Mouse (Mus musculus): ENCODE data around the gene Nmnat3. TPM values are rescaled to one million over a fixed set of nuclear protein-coding genes. Genes with fewer than 3 reads are reported as not detected.
A peak's percentile ranks its signal among the peaks of the same experiment; 100 is the strongest.

The Nmnat3 gene
- total and polyA plus RNA-seq, 3 experiments = 16.0 to 19.3 (median 17.5) TPM

GRCm38 (mm10) chr9:98407771-98408170 lies 120.5 kb downstream of the Nmnat3 start:
- Histone ChIP-seq H3K9ac (ENCODE audit: low read depth, low read length) (no peak overlapping the region), H3K4me3 (no peak overlapping the region), H3K27ac (no peak overlapping the region), H3K36me3 (ENCODE audit: control insufficient read depth, insufficient read depth, low read length) (no peaks in the 10 kb centered on the region), H3K27me3 (ENCODE audit: control insufficient read depth, insufficient read depth, low read length) (no peaks in the 10 kb centered on the region), H3K4me1 (ENCODE audit: control insufficient read depth, insufficient read depth, low read length) (no peaks in the 10 kb centered on the region), H3K79me2 (replicated peaks; ENCODE audit: control insufficient read depth, insufficient read depth, low read length) (no peaks in the 10 kb centered on the region)
- TF ChIP-seq EP300 (IDR thresholded peaks at IDR 0.05; ENCODE audit: insufficient read depth, low read depth, low read length) (no peak), POLR2A (IDR thresholded peaks at IDR 0.05; ENCODE audit: insufficient read depth, low read depth, low read length) (no peak), CTCF (IDR thresholded peaks at IDR 0.05) (no peak)
- intact Hi-C loops (cut with DNase I) = no loop called here
- DNase-seq = no peak
- WGBS = 78% methylated on average over 12 of the region's 12 CpGs

DNA sequence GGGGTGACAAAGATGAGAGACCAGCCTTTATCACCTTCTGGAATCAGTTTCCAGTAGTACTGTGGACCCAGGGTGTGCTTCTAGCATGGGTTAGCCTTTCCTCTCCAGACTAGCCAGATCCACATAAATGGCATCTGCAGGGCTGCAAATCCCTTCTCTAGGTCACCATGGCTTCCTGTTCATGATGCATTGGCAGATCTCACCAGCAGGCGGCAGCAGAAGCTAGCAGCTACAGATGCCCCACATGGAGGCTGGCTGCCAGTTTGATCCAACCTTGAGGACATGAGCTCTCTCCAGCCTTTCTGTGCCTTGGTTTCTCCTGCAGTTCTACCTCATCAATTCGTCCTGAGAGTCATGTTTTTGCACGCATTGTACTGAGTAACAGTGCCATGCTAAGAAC lies 121.9 kb downstream of the Nmnat3 start:
- Histone ChIP-seq H3K4me3 (no peak overlapping the region), H3K27me3 (ENCODE audit: control insufficient read depth, insufficient read depth, low read length) (no peaks in the 10 kb centered on the region), H3K9ac (ENCODE audit: low read depth, low read length) (no peak overlapping the region), H3K79me2 (replicated peaks; ENCODE audit: control insufficient read depth, insufficient read depth, low read length) (no peaks in the 10 kb centered on the region), H3K27ac (no peak overlapping the region), H3K4me1 (ENCODE audit: control insufficient read depth, insufficient read depth, low read length) (no peaks in the 10 kb centered on the region), H3K36me3 (ENCODE audit: control insufficient read depth, insufficient read depth, low read length) (no peaks in the 10 kb centered on the region)
- TF ChIP-seq EP300 (IDR thresholded peaks at IDR 0.05; ENCODE audit: insufficient read depth, low read depth, low read length) = no peak
- TF ChIP-seq CTCF (IDR thresholded peaks at IDR 0.05) = peak; percentile 87
- no peak for TF ChIP-seq POLR2A (IDR thresholded peaks at IDR 0.05; ENCODE audit: insufficient read depth, low read depth, low read length)
- 31% methylated on average over 3 of the region's 3 CpGs for WGBS
- intact Hi-C loops (cut with DNase I) = loop anchor here (1.0 kb wide), 1 partner anchor 129 kb away; no protein-coding TSS in a partner anchor
- DNase-seq = peak; percentile 45 to 70

DNA sequence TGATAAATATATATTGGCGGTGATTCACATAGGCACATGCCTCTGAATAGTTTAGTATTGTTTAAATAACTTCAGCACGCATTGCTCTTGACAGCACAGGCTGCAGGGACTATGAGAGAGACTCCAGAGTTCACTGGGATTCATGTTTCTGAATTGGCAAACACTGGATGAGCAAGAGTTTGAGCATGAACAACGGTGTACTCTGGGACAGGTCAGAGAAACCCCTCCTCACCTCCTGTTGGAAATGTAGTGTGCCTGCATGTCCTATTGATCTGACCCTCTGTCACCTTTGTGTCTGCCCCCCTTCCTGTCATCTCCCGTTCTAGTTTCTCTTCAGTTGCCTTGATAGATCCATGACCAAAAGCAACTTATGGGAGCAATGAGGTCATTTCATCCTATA lies 128.2 kb downstream of the Nmnat3 start:
- no peak for TF ChIP-seq CTCF (IDR thresholded peaks at IDR 0.05)
- TF ChIP-seq POLR2A (IDR thresholded peaks at IDR 0.05; ENCODE audit: insufficient read depth, low read depth, low read length) = no peak
- no peak for TF ChIP-seq EP300 (IDR thresholded peaks at IDR 0.05; ENCODE audit: insufficient read depth, low read depth, low read length)
- WGBS = 78% methylated on average over 4 of the region's 4 CpGs
- H3K4me3 ChIP-seq = no peak overlapping the region
- H3K27ac ChIP-seq = no peak overlapping the region
- no peaks in the 10 kb centered on the region for H3K79me2 ChIP-seq (replicated peaks; ENCODE audit: control insufficient read depth, insufficient read depth, low read length)
- H3K36me3 ChIP-seq (ENCODE audit: control insufficient read depth, insufficient read depth, low read length) = no peaks in the 10 kb centered on the region
- intact Hi-C loops (cut with DNase I) = no loop called here
- H3K27me3 ChIP-seq (ENCODE audit: control insufficient read depth, insufficient read depth, low read length) = no peaks in the 10 kb centered on the region
- H3K4me1 ChIP-seq (ENCODE audit: control insufficient read depth, insufficient read depth, low read length) = no peaks in the 10 kb centered on the region
- H3K9ac ChIP-seq (ENCODE audit: low read depth, low read length) = no peak overlapping the region
- DNase-seq = no peak

DNA sequence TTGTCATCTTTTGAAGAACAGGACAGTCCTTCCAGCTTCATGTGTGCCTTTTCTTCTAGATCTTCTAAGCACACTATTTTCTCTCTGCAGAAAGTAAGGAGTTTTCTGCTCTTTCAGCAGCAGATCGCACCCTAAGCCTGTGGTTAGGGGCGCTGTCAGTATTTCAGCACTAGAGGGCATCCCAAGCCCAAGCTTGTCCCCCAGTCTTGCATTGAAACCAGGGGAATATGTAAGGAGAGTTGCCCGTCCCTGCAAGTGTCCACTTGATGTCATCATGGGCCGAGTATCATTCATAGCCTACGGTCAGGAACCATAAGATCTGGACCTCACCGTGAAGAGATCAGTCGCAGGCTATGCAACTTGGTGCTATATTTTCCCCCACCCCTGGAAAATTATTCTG lies 130.7 kb downstream of the Nmnat3 start:
- Histone ChIP-seq H3K27me3 (ENCODE audit: control insufficient read depth, insufficient read depth, low read length) (no peaks in the 10 kb centered on the region; the same call in 1 of the 2 replicates), H3K36me3 (ENCODE audit: control insufficient read depth, insufficient read depth, low read length) (no peaks in the 10 kb centered on the region), H3K9ac (ENCODE audit: low read depth, low read length) (no peak overlapping the region), H3K27ac (no peak overlapping the region), H3K4me3 (no peak overlapping the region), H3K79me2 (replicated peaks; ENCODE audit: control insufficient read depth, insufficient read depth, low read length) (no peaks in the 10 kb centered on the region), H3K4me1 (ENCODE audit: control insufficient read depth, insufficient read depth, low read length) (no peaks in the 10 kb centered on the region)
- TF ChIP-seq CTCF (IDR thresholded peaks at IDR 0.05) = peak; percentile 76
- TF ChIP-seq EP300 (IDR thresholded peaks at IDR 0.05; ENCODE audit: insufficient read depth, low read depth, low read length) = 0 out of 2 replicates have a peak, but pooled peaks have one; percentile 17
- no peak for TF ChIP-seq POLR2A (IDR thresholded peaks at IDR 0.05; ENCODE audit: insufficient read depth, low read depth, low read length)
- intact Hi-C loops (cut with DNase I) = no loop called here
- WGBS = 41% methylated on average over 7 of the region's 7 CpGs
- DNase-seq = peak; percentile 28 to 46

DNA sequence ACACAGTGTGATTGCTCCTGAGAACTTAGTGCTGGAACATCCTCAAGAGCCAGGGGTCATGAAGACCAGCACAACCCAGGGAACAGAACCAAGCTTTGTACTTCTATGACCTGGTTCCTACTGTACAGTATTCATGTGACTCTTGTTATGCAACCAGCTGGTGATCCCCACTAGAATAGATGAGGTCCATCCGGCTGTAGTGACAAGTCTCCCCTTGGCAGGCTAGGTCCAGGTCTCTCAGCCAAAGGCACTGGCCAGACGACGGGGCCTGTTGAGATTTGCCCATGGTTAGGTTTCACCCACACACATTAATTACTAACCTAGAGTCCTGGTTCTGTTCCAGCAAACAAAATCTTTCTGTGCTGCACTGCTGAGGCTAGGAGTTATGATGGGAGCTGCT lies 131.1 kb downstream of the Nmnat3 start:
- WGBS = 83% methylated on average over 3 of the region's 3 CpGs

DNA sequence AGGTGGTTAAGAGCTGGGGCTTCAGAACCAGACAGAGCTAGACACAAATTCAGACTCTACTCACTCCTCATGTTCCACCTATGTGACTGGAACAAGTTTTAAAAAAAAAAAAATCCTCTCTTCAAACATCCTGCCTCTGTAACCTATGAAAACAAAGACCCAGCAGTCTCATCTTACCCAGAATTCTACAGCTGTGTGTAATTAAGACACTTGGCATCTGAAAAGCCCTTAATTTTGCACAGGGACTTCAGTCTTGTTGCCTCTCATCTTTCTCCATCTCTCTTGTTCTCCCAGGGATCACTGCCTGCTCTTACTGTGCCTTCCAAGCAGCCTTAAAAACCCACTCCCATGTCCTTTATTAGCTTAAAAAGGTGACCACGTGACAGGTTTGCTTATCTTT lies 133.4 kb downstream of the Nmnat3 start:
- intact Hi-C loops (cut with DNase I) = no loop called here
- Histone ChIP-seq H3K36me3 (ENCODE audit: control insufficient read depth, insufficient read depth, low read length) (no peaks in the 10 kb centered on the region), H3K79me2 (replicated peaks; ENCODE audit: control insufficient read depth, insufficient read depth, low read length) (no peaks in the 10 kb centered on the region), H3K27ac (no peak overlapping the region), H3K27me3 (ENCODE audit: control insufficient read depth, insufficient read depth, low read length) (no peaks in the 10 kb centered on the region; the same call in 1 of the 2 replicates), H3K9ac (ENCODE audit: low read depth, low read length) (no peak overlapping the region), H3K4me1 (ENCODE audit: control insufficient read depth, insufficient read depth, low read length) (no peaks in the 10 kb centered on the region; the same call in 1 of the 2 replicates), H3K4me3 (no peak overlapping the region)
- whole genome bisulfite sequencing = 56% methylated on average over 1 of the region's 1 CpGs
- no peak for DNase-seq
- TF ChIP-seq POLR2A (IDR thresholded peaks at IDR 0.05; ENCODE audit: insufficient read depth, low read depth, low read length) = no peak
- TF ChIP-seq EP300 (IDR thresholded peaks at IDR 0.05; ENCODE audit: insufficient read depth, low read depth, low read length) = no peak

More for the DNA sequence above, 131.1 kb downstream of the Nmnat3 start:
- Histone ChIP-seq H3K4me1 (ENCODE audit: control insufficient read depth, insufficient read depth, low read length) (no peaks in the 10 kb centered on the region), H3K9ac (ENCODE audit: low read depth, low read length) (no peak overlapping the region), H3K79me2 (replicated peaks; ENCODE audit: control insufficient read depth, insufficient read depth, low read length) (no peaks in the 10 kb centered on the region), H3K27ac (no peak overlapping the region), H3K36me3 (ENCODE audit: control insufficient read depth, insufficient read depth, low read length) (no peaks in the 10 kb centered on the region), H3K27me3 (ENCODE audit: control insufficient read depth, insufficient read depth, low read length) (no peaks in the 10 kb centered on the region; the same call in 1 of the 2 replicates), H3K4me3 (no peak overlapping the region)
- intact Hi-C loops (cut with DNase I) = no loop called here
- no peak for DNase-seq
- TF ChIP-seq CTCF (IDR thresholded peaks at IDR 0.05) (no peak), EP300 (IDR thresholded peaks at IDR 0.05; ENCODE audit: insufficient read depth, low read depth, low read length) (no peak), POLR2A (IDR thresholded peaks at IDR 0.05; ENCODE audit: insufficient read depth, low read depth, low read length) (no peak)
